Mouse (Mus musculus) cortical plate, adult 2 months (tissue): Measurements from ENCODE around the gene Pld1.

Source experiments
- CTCF ChIP-seq: fragments of 200-500 bp; IDR thresholded peaks from 2 replicates; pipeline ENCODE4 v1.5.1; 2011; ENCODE audit warnings: mild to moderate bottlenecking, control low read depth, low read length; ENCODE audit not compliant: insufficient read depth; ENCODE audit errors: extremely low read depth
- POLR2A ChIP-seq: fragments of 200-500 bp; IDR thresholded peaks from 2 replicates; pipeline ENCODE4 v1.6.1; 2011; ENCODE audit warnings: mild to moderate bottlenecking, low read length, control low read depth; ENCODE audit not compliant: insufficient read depth; ENCODE audit errors: extremely low read depth

DNA sequence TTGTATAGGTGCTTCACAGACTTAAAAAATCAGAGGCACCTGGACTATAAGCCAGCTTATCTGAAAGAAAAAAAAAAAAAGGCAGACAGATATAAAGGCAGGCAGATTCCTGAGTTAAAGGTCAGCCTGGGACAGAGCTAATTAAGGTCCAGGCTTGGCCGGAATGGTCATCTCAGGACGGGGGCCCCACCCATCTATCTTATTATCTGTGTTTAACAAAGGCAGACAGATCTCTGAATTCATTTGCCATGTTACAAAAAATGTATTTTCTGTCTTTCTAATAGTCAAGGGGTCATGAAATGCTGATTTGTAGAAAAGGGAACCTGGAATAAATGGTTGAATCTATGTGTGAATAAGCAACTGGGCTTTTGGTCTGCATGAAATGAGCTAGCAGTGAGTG is 30.2 kb upstream of the Pld1 start:
- no peak for TF ChIP-seq POLR2A
- TF ChIP-seq CTCF = no peak
